Mouse (Mus musculus) midbrain, embryonic 12.5 days (tissue): ENCODE measurements at regions not wholly inside any gene's neighbourhood (a gene's known extent, or its start where the extent isn't known, plus 50 kb on each side); places are given as distances from the start of the nearest gene placed in this dataset.

Source experiments
- ATAC-seq: fragments of 200-750 bp; cut with Nextera tagmentation; 2 replicates; pipeline ENCODE4 v1.8.0; 2017; ENCODE audit warnings: low read depth, moderate TSS enrichment, moderate library complexity; ENCODE audit not compliant: low FRiP score
- H3K27ac ChIP-seq: fragments of 300-500 bp; sonication (generic); replicated peaks from 2 replicates; pipeline ENCODE4 v1.5.1; 2016; ENCODE audit warnings: mild to moderate bottlenecking
- H3K27me3 ChIP-seq: fragments of 300-500 bp; sonication (generic); 2 replicates; pipeline ENCODE4 v1.6.1; 2016; ENCODE audit warnings: mild to moderate bottlenecking
- H3K36me3 ChIP-seq: fragments of 300-500 bp; sonication (generic); 2 replicates; pipeline ENCODE4 v1.6.1; 2016
- H3K4me1 ChIP-seq: fragments of 300-500 bp; sonication (generic); 2 replicates; pipeline ENCODE4 v1.6.1; 2016
- H3K4me2 ChIP-seq: fragments of 300-500 bp; sonication (generic); replicated peaks from 2 replicates; pipeline ENCODE4 v1.6.1; 2016; ENCODE audit warnings: mild to moderate bottlenecking, moderate library complexity
- H3K4me3 ChIP-seq: fragments of 300-500 bp; sonication (generic); 2 replicates; pipeline ENCODE4 v1.5.1; 2016; ENCODE audit warnings: mild to moderate bottlenecking
- H3K9ac ChIP-seq: fragments of 300-500 bp; sonication (generic); replicated peaks from 2 replicates; pipeline ENCODE4 v1.6.1; 2016; ENCODE audit warnings: mild to moderate bottlenecking, moderate library complexity
- H3K9me3 ChIP-seq: fragments of 300-500 bp; sonication (generic); 2 replicates; pipeline ENCODE4 v1.6.1; 2016; ENCODE audit warnings: mild to moderate bottlenecking
- WGBS: fragments of 180-500 bp; shearing (Covaris S2); methylation state at CpG from one replicate; pipeline ENCODE4 v1.1.7; 2016; 5-methylcytosine and 5-hydroxymethylcytosine counted together

GRCm38 (mm10) chr13:83307696-83308095 lies 196.1 kb upstream of the Mef2c start:
- Histone ChIP-seq H3K27ac (no peak overlapping the region), H3K27me3 (no peaks in the 10 kb centered on the region), H3K4me3 (no peak overlapping the region), H3K9me3 (no peaks in the 10 kb centered on the region), H3K4me2 (no peak overlapping the region), H3K9ac (no peak overlapping the region), H3K36me3 (no peaks in the 10 kb centered on the region), H3K4me1 (no peaks in the 10 kb centered on the region; the same call in 1 of the 2 replicates)
- 81% methylated on average over 3 of the region's 3 CpGs for WGBS
- ATAC-seq, result no peak

- Histone ChIP-seq H3K9me3 (no peaks in the 10 kb centered on the region), H3K4me3 (no peak overlapping the region), H3K36me3 (no peaks in the 10 kb centered on the region), H3K27me3 (no peaks in the 10 kb centered on the region), H3K9ac (no peak overlapping the region), H3K4me2 (no peak overlapping the region), H3K27ac (no peak overlapping the region), H3K4me1 (no peaks in the 10 kb centered on the region)
- 65% methylated on average over 4 of the region's 4 CpGs for WGBS
- ATAC-seq, result 0 out of 2 replicates have a peak, but pooled peaks have one; percentile 38
Measured at GRCm38 (mm10) chr13:83328488-83328887, 175.3 kb upstream of the Mef2c start.

- Histone ChIP-seq H3K4me1 (no peaks in the 10 kb centered on the region), H3K27ac (no peak overlapping the region), H3K4me3 (no peak overlapping the region), H3K36me3 (no peaks in the 10 kb centered on the region), H3K9me3 (no peaks in the 10 kb centered on the region), H3K9ac (no peak overlapping the region), H3K4me2 (no peak overlapping the region), H3K27me3 (no peaks in the 10 kb centered on the region)
- 42% methylated on average over 5 of the region's 5 CpGs for WGBS
- ATAC-seq, result no peak
Measured at GRCm38 (mm10) chr13:83333728-83334127, 170.1 kb upstream of the Mef2c start.

GRCm38 (mm10) chr13:83344611-83345319 lies 159.1 kb upstream of the Mef2c start:
- no peaks in the 10 kb centered on the region for H3K9me3 ChIP-seq
- ATAC-seq, result no peak
- H3K27me3 ChIP-seq, result no peaks in the 10 kb centered on the region
- no peak overlapping the region for H3K4me3 ChIP-seq
- no peak overlapping the region for H3K27ac ChIP-seq
- H3K4me2 ChIP-seq, result no peak overlapping the region
- no peaks in the 10 kb centered on the region for H3K36me3 ChIP-seq
- H3K4me1 ChIP-seq, result no peaks in the 10 kb centered on the region
- 87% methylated on average over 14 of the region's 14 CpGs for whole genome bisulfite sequencing
- H3K9ac ChIP-seq, result no peak overlapping the region

- 77% methylated on average over 4 of the region's 4 CpGs for WGBS
- no peak overlapping the region for H3K9ac ChIP-seq
- H3K9me3 ChIP-seq, result no peaks in the 10 kb centered on the region
- no peaks in the 10 kb centered on the region for H3K4me1 ChIP-seq
- H3K4me3 ChIP-seq, result no peak overlapping the region
- ATAC-seq, result no peak
- no peak overlapping the region for H3K4me2 ChIP-seq
- H3K36me3 ChIP-seq, result no peaks in the 10 kb centered on the region
- H3K27ac ChIP-seq, result no peak overlapping the region
- no peaks in the 10 kb centered on the region for H3K27me3 ChIP-seq
Measured at GRCm38 (mm10) chr13:83355341-83355740, 148.5 kb upstream of the Mef2c start.

GRCm38 (mm10) chr13:83360529-83360928 lies 143.3 kb upstream of the Mef2c start:
- no peak overlapping the region for H3K4me3 ChIP-seq
- H3K27ac ChIP-seq, result no peak overlapping the region
- ATAC-seq, result no peak
- no peaks in the 10 kb centered on the region for H3K36me3 ChIP-seq
- H3K27me3 ChIP-seq, result no peaks in the 10 kb centered on the region
- H3K4me2 ChIP-seq, result no peak overlapping the region
- WGBS, result 70% methylated on average over 2 of the region's 2 CpGs
- H3K4me1 ChIP-seq, result no peaks in the 10 kb centered on the region
- H3K9me3 ChIP-seq, result no peaks in the 10 kb centered on the region
- no peak overlapping the region for H3K9ac ChIP-seq

GRCm38 (mm10) chr13:83376097-83376797 lies 127.6 kb upstream of the Mef2c start:
- no peaks in the 10 kb centered on the region for H3K36me3 ChIP-seq
- H3K9ac ChIP-seq, result no peak overlapping the region
- no peaks in the 10 kb centered on the region for H3K27me3 ChIP-seq
- H3K27ac ChIP-seq, result no peak overlapping the region
- WGBS, result 93% methylated on average over 8 of the region's 8 CpGs
- H3K4me1 ChIP-seq, result no peaks in the 10 kb centered on the region
- ATAC-seq, result no peak
- H3K4me3 ChIP-seq, result no peak overlapping the region
- no peaks in the 10 kb centered on the region for H3K9me3 ChIP-seq
- no peak overlapping the region for H3K4me2 ChIP-seq

GRCm38 (mm10) chr13:83378644-83379043 lies 125.2 kb upstream of the Mef2c start:
- Histone ChIP-seq H3K27me3 (no peaks in the 10 kb centered on the region), H3K4me1 (no peaks in the 10 kb centered on the region), H3K9ac (no peak overlapping the region), H3K27ac (no peak overlapping the region), H3K36me3 (no peaks in the 10 kb centered on the region), H3K9me3 (no peaks in the 10 kb centered on the region), H3K4me3 (no peak overlapping the region), H3K4me2 (no peak overlapping the region)
- 0 out of 2 replicates have a peak, but pooled peaks have one; percentile 38 for ATAC-seq
- 78% methylated on average over 3 of the region's 3 CpGs for WGBS

- Histone ChIP-seq H3K27ac (no peak overlapping the region), H3K9ac (no peak overlapping the region), H3K36me3 (no peaks in the 10 kb centered on the region), H3K27me3 (no peaks in the 10 kb centered on the region), H3K4me2 (no peak overlapping the region), H3K4me1 (no peaks in the 10 kb centered on the region), H3K4me3 (no peak overlapping the region), H3K9me3 (no peaks in the 10 kb centered on the region)
- 84% methylated on average over 3 of the region's 3 CpGs for WGBS
- no peak for ATAC-seq
Measured at GRCm38 (mm10) chr13:83382609-83383008, 121.2 kb upstream of the Mef2c start.

- no peak for ATAC-seq
- Histone ChIP-seq H3K9me3 (no peaks in the 10 kb centered on the region), H3K4me2 (no peak overlapping the region), H3K9ac (no peak overlapping the region), H3K27me3 (no peaks in the 10 kb centered on the region), H3K4me1 (no peaks in the 10 kb centered on the region), H3K27ac (no peak overlapping the region), H3K36me3 (no peaks in the 10 kb centered on the region), H3K4me3 (no peak overlapping the region)
- 12% methylated on average over 1 of the region's 1 CpGs for WGBS
Measured at GRCm38 (mm10) chr13:83394773-83395172, 109.1 kb upstream of the Mef2c start.

- no peak overlapping the region for H3K4me2 ChIP-seq
- H3K4me3 ChIP-seq, result no peak overlapping the region
- WGBS, result 94% methylated on average over 6 of the region's 6 CpGs
- ATAC-seq, result no peak
- no peak overlapping the region for H3K27ac ChIP-seq
- no peaks in the 10 kb centered on the region for H3K36me3 ChIP-seq
- no peaks in the 10 kb centered on the region for H3K9me3 ChIP-seq
- H3K27me3 ChIP-seq, result no peaks in the 10 kb centered on the region
- no peaks in the 10 kb centered on the region for H3K4me1 ChIP-seq
- no peak overlapping the region for H3K9ac ChIP-seq
Measured at GRCm38 (mm10) chr13:83399381-83399780, 104.5 kb upstream of the Mef2c start.

- Histone ChIP-seq H3K4me1 (no peaks in the 10 kb centered on the region), H3K9me3 (no peaks in the 10 kb centered on the region), H3K4me2 (no peak overlapping the region), H3K27ac (no peak overlapping the region), H3K9ac (no peak overlapping the region), H3K4me3 (no peak overlapping the region), H3K36me3 (no peaks in the 10 kb centered on the region), H3K27me3 (no peaks in the 10 kb centered on the region)
- ATAC-seq, result no peak
- WGBS, result 85% methylated on average over 6 of the region's 6 CpGs
Measured at GRCm38 (mm10) chr13:83439619-83440436, 64.0 kb upstream of the Mef2c start.
